Mouse (Mus musculus): ENCODE results near the gene Ccna2. TPM values are rescaled to one million over a fixed set of nuclear protein-coding genes. Genes with fewer than 3 reads are reported as not detected.

The Ccna2 gene
- polyA plus RNA-seq, 1 experiment from 2014 or later = 7.3 TPM

DNA sequence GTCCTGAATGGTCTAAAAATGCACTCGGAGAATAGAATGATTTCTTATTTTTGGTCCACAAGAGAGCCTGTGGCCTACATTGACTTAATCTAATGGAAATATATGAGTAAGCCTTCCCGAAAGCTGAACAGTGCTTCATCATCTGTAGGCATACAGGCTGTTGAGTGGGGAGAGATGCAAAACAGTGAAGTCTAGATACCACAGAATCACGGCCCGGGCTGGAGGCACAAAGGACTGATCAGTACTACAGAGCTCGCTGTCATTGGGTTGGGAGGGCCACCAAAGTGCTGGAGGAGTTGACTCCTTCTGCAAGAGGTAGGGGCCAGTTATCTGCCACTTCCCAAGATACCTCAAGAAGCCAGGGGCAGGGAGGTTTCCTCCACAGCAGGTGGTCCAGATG lies 41.2 kb downstream of the Ccna2 start:
- H3K4me2 ChIP-seq (replicated peaks; ENCODE audit: low read depth, low read length) = no peak overlapping the region
- 64% methylated on average over 5 of the region's 5 CpGs for WGBS
- TF ChIP-seq CTCF (IDR thresholded peaks at IDR 0.05) = no peak
- no peak for TF ChIP-seq EP300 (IDR thresholded peaks at IDR 0.05)
- no peak overlapping the region for H3K4me3 ChIP-seq (ENCODE audit: low read depth, low read length)
- no peak for ATAC-seq
- H3K27ac ChIP-seq (ENCODE audit: low read length) = no peak overlapping the region
- DNase-seq (ENCODE audit: low spot score) = no peak
- no peaks in the 10 kb centered on the region for H3K36me3 ChIP-seq (ENCODE audit: insufficient read depth, low read length)
- H3K9me3 ChIP-seq (ENCODE audit: low read length) = no peaks in the 10 kb centered on the region
- no peaks in the 10 kb centered on the region for H3K27me3 ChIP-seq (replicated peaks; ENCODE audit: insufficient read depth, low read length)
- peaks cover 15% of the 10 kb centered on the region; the same call in 1 of the 2 replicates for H3K4me1 ChIP-seq (ENCODE audit: insufficient read depth, low read depth, low read length)
- H3K9ac ChIP-seq (replicated peaks; ENCODE audit: low read depth) = no peak overlapping the region

DNA sequence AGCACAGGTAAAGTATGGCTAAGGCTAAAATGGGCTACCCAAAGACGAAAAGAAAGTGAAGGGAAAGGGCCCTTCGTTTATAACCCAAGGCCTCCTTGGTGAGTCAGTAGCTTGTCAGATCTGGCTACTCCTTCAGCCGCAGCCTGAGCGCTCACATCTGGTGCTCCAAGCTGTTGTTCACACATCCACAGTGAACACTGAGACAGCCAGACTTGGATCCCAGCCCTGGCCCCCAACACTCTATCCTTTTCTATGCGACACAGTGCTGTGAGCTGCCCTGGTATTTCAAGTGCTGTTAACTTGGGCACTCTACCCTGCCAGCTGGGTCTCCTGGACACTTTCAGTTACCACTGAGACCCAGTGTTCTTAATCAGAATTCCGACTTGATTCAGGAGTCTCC lies 41.6 kb downstream of the Ccna2 start:
- TF ChIP-seq CTCF (IDR thresholded peaks at IDR 0.05) (no peak), EP300 (IDR thresholded peaks at IDR 0.05) (no peak)
- no peak overlapping the region for H3K4me3 ChIP-seq (ENCODE audit: low read depth, low read length)
- H3K27me3 ChIP-seq (replicated peaks; ENCODE audit: insufficient read depth, low read length) = no peaks in the 10 kb centered on the region
- H3K36me3 ChIP-seq (ENCODE audit: insufficient read depth, low read length) = no peaks in the 10 kb centered on the region
- peaks cover 15% of the 10 kb centered on the region; the same call in 1 of the 2 replicates for H3K4me1 ChIP-seq (ENCODE audit: insufficient read depth, low read depth, low read length)
- peak; percentile 87 for ATAC-seq
- H3K4me2 ChIP-seq (replicated peaks; ENCODE audit: low read depth, low read length) = 0 out of 2 replicates have a peak overlapping the region, but pooled peaks have one; percentile 6
- peak; percentile 81 for DNase-seq (ENCODE audit: low spot score)
- whole genome bisulfite sequencing = 34% methylated on average over 6 of the region's 6 CpGs
- no peaks in the 10 kb centered on the region for H3K9me3 ChIP-seq (ENCODE audit: low read length)
- no peak overlapping the region for H3K9ac ChIP-seq (replicated peaks; ENCODE audit: low read depth)
- H3K27ac ChIP-seq (ENCODE audit: low read length) = no peak overlapping the region; the same call in 1 of the 2 replicates

DNA sequence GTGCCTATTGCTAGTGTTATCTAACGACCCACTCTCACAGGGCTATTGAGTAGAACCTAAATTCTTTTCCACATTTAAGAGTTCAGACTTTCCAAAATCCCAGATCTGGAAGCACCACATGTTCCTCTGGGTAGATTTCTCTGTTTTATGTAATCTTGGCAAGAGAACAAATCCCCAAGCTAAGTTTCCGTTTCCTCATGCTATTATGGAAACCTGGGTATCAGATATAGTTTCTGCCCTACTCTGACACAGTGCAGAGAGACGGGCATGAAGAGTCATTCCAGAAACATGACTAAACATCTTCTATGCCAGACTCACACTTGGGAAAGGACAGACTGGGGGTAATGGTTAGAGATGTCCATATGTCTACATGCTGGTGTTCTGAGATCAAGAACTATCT lies 47.5 kb downstream of the Ccna2 start:
- Histone ChIP-seq H3K9me3 (ENCODE audit: low read length) (no peaks in the 10 kb centered on the region), H3K4me3 (ENCODE audit: low read depth, low read length) (no peak overlapping the region), H3K27me3 (replicated peaks; ENCODE audit: insufficient read depth, low read length) (peaks cover 10% of the 10 kb centered on the region; the same call in 1 of the 2 replicates), H3K9ac (replicated peaks; ENCODE audit: low read depth) (no peak overlapping the region), H3K27ac (ENCODE audit: low read length) (no peak overlapping the region), H3K4me1 (ENCODE audit: insufficient read depth, low read depth, low read length) (peaks cover 4% of the 10 kb centered on the region; the same call in 1 of the 2 replicates), H3K4me2 (replicated peaks; ENCODE audit: low read depth, low read length) (no peak overlapping the region), H3K36me3 (ENCODE audit: insufficient read depth, low read length) (no peaks in the 10 kb centered on the region)
- no peak for ATAC-seq
- DNase-seq (ENCODE audit: low spot score) = no peak
- TF ChIP-seq CTCF (IDR thresholded peaks at IDR 0.05) (no peak), EP300 (IDR thresholded peaks at IDR 0.05) (no peak)
- 48% methylated on average over 3 of the region's 3 CpGs for WGBS

DNA sequence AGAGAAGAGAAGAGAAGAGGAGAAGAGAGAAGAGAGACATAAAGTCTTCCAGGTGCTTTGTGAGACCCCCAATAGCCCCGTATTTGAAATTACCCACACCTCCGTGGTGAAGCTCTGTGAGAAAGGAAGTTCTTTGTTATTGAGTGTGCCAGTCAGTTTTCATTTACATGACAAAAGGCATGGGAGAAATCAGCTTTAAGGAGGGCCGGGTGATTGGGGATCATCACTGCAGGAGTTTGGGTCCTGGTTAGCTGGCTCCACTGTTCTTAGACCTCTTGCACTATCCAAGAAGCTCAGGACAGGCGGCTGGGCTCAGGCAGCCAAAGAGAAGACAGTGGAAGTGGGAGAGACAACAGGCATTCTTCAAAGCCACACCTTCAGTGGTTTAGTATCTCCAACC lies 49.8 kb downstream of the Ccna2 start:
- no peak overlapping the region for H3K27ac ChIP-seq (ENCODE audit: low read length)
- H3K4me2 ChIP-seq (replicated peaks; ENCODE audit: low read depth, low read length) = no peak overlapping the region
- ATAC-seq (no peak), DNase-seq (ENCODE audit: low spot score) (no peak)
- no peak for TF ChIP-seq CTCF (IDR thresholded peaks at IDR 0.05)
- TF ChIP-seq EP300 (IDR thresholded peaks at IDR 0.05) = no peak
- no peak overlapping the region for H3K4me3 ChIP-seq (ENCODE audit: low read depth, low read length)
- H3K9me3 ChIP-seq (ENCODE audit: low read length) = no peaks in the 10 kb centered on the region
- H3K4me1 ChIP-seq (ENCODE audit: insufficient read depth, low read depth, low read length) = peaks cover 4% of the 10 kb centered on the region; the same call in 1 of the 2 replicates
- no peaks in the 10 kb centered on the region for H3K36me3 ChIP-seq (ENCODE audit: insufficient read depth, low read length)
- H3K27me3 ChIP-seq (replicated peaks; ENCODE audit: insufficient read depth, low read length) = peaks cover 13% of the 10 kb centered on the region; the same call in 1 of the 2 replicates
- WGBS = 13% methylated on average over 4 of the region's 4 CpGs
- H3K9ac ChIP-seq (replicated peaks; ENCODE audit: low read depth) = no peak overlapping the region

DNA sequence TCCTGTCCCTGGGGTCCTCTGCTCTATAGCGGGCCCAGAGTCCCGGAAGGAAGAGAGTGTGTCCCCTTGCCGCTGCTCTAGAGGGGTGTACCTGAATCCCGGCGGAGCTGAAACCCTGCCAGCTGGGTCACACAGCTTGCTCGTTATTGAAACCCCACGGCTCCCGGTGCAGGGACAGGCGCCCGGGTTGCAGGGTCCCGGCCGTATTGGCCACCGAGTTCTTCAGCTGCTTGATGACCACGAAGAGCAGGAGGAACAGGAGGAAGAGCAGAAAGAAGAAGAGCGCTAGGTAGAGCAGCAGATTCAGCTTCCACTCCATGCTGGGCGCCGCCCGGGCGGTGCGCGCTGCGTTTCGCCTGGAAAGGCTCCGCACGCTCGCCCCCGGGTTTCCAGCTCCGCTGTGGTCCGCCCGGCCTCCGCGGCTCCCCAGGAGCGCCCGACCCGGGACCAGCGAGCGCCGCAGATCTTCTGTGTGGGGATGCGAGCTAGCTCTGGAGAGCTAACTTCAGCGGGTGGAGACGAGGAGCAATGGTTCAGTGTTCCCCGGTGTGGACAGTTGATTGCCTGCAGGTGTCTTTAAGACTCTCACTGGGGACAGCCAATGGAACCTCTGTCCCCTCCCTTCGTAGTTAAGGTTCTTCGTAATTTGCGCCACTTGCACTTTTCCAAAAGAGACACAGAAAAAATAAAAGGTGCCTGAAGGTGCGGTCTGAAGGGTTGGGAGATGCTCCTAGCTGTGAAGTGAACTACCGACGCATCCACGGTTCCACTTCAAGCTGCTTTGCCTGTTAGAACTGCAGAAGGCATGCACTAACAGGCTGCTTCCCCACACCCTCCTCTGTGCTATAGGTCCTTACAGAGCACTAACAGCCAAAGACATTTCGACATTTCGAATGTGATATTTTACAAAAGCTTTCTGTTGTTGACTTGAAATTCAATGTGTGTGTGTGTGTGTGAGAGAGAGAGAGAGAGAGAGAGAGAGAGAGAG lies 50.6 kb downstream of the Ccna2 start, which contains the start of gene Gm11549:
Gene Gm11549 (minus strand): TSS at position 741 of the 988 bp plus-strand sequence.
- Histone ChIP-seq H3K9ac (replicated peaks; ENCODE audit: low read depth) (no peak within 1 kb of the TSS), H3K4me1 (ENCODE audit: insufficient read depth, low read depth, low read length) (peaks cover 4% of the 10 kb centered on the region; the same call in 1 of the 2 replicates), H3K27me3 (replicated peaks; ENCODE audit: insufficient read depth, low read length) (peaks cover 13% of the 10 kb centered on the region; the same call in 1 of the 2 replicates), H3K27ac (ENCODE audit: low read length) (no peak within 1 kb of the TSS), H3K4me3 (ENCODE audit: low read depth, low read length) (peak within 1 kb of the TSS; percentile 41), H3K9me3 (ENCODE audit: low read length) (no peaks in the 10 kb centered on the region), H3K36me3 (ENCODE audit: insufficient read depth, low read length) (no peaks in the 10 kb centered on the region), H3K4me2 (replicated peaks; ENCODE audit: low read depth, low read length) (peak within 1 kb of the TSS; percentile 79)
- 2% methylated on average over 50 of the region's 51 CpGs for WGBS
- DNase-seq (ENCODE audit: low spot score) (peak; percentile 18), ATAC-seq (peak; percentile 38; the same call in 1 of the 2 replicates)
- TF ChIP-seq CTCF (IDR thresholded peaks at IDR 0.05) (no peak), EP300 (IDR thresholded peaks at IDR 0.05) (no peak)

DNA sequence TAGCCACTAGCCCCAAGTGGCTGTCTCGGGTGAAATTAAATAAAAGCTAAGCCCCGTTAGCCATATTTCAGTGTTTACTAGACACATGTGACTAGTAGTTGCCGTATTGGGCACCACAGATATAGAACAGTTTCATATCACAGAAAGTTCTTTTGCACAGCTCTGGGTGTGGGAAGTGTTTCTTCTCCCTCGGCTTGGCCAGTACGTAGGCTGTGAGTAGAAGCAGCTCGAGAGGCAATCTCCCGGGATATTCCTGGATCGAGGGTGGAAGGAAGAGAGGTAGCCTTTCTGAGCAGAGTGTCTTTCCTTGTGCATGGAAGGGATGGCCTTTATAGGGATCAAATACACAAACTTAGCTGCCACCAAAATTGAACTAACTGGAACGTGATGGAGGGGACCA lies 55.8 kb downstream of the Ccna2 start:
- H3K27ac ChIP-seq (ENCODE audit: low read length) = no peak overlapping the region
- no peak overlapping the region for H3K4me3 ChIP-seq (ENCODE audit: low read depth, low read length)
- H3K36me3 ChIP-seq (ENCODE audit: insufficient read depth, low read length) = no peaks in the 10 kb centered on the region
- H3K27me3 ChIP-seq (replicated peaks; ENCODE audit: insufficient read depth, low read length) = peaks cover 11% of the 10 kb centered on the region; the same call in 1 of the 2 replicates
- TF ChIP-seq EP300 (IDR thresholded peaks at IDR 0.05) = no peak
- TF ChIP-seq CTCF (IDR thresholded peaks at IDR 0.05) = no peak
- H3K9me3 ChIP-seq (ENCODE audit: low read length) = no peaks in the 10 kb centered on the region
- WGBS = 82% methylated on average over 9 of the region's 9 CpGs
- H3K9ac ChIP-seq (replicated peaks; ENCODE audit: low read depth) = no peak overlapping the region
- DNase-seq (ENCODE audit: low spot score) (no peak), ATAC-seq (no peak)
- no peak overlapping the region for H3K4me2 ChIP-seq (replicated peaks; ENCODE audit: low read depth, low read length)
- peaks cover 3% of the 10 kb centered on the region; the same call in 1 of the 2 replicates for H3K4me1 ChIP-seq (ENCODE audit: insufficient read depth, low read depth, low read length)

Other genes starting within 250 kb of the Ccna2 start
- 449 and 491 TPM in 2 replicates for gene Anxa5, start 96.3 kb downstream of the Ccna2 start, polyA plus RNA-seq (2015; fragmentation: Nextera tagmentation; extraction: Ambion mirVana)
- gene 1810062G17Rik, start 96.2 kb downstream of the Ccna2 start, polyA plus RNA-seq (2015; fragmentation: Nextera tagmentation; extraction: Ambion mirVana) = 6.9 and 8.0 TPM in 2 replicates
- not detected in 2 replicates for gene Gm11549, start 50.3 kb downstream of the Ccna2 start, polyA plus RNA-seq (2015; fragmentation: Nextera tagmentation; extraction: Ambion mirVana)
- 31.0 and 32.7 TPM in 2 replicates for gene Exosc9, start 19.5 kb downstream of the Ccna2 start, polyA plus RNA-seq (2015; fragmentation: Nextera tagmentation; extraction: Ambion mirVana)
- gene Bbs7, start 41.3 kb upstream of the Ccna2 start, polyA plus RNA-seq (2015; fragmentation: Nextera tagmentation; extraction: Ambion mirVana) = 8.0 and 8.8 TPM in 2 replicates
- 3.1 and 3.3 TPM in 2 replicates for gene Trpc3, start 118.0 kb upstream of the Ccna2 start, polyA plus RNA-seq (2015; fragmentation: Nextera tagmentation; extraction: Ambion mirVana)

Data from lung, postnatal 0 days (tissue).